Mouse (Mus musculus) thymus, adult 2 months (tissue): ENCODE results near the gene Fam222b.

ENCODE experiments used
- CTCF ChIP-seq: fragments of 200-500 bp; IDR thresholded peaks from 2 replicates; pipeline ENCODE4 v1.5.1; 2012; ENCODE audit warnings: mild to moderate bottlenecking, control low read depth, low read length, moderate library complexity, borderline replicate concordance; ENCODE audit not compliant: control insufficient read depth, poor library complexity, insufficient read depth; ENCODE audit errors: extremely low read depth
- POLR2A ChIP-seq: fragments of 200-500 bp; IDR thresholded peaks from 2 replicates; pipeline ENCODE4 v1.6.1; 2012; ENCODE audit warnings: mild to moderate bottlenecking, low read length, control low read depth, moderate library complexity; ENCODE audit not compliant: control insufficient read depth, poor library complexity, insufficient read depth; ENCODE audit errors: extremely low read depth

DNA sequence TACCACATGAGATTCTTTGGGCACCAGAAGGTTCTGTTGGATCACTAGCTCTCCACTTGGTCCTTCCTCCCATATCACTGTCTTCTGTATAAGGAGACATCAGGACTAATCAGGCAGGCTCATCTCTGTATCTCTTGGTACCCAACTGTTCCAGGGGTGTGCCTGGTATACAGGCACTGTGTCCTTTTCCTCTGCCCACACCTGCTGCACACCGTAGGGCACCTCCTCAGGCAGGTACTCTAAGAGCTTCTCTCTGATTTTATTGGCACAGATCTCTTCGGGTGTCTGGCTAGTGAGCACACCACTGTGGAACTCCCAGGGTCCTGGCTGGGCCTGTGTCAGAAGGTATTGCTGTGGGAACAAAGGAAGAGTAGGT, 20.2 kb upstream of the Fam222b start:
- no peak for TF ChIP-seq POLR2A
- TF ChIP-seq CTCF = no peak
